Mouse (Mus musculus) midbrain, embryonic 13.5 days (tissue): Measurements from ENCODE around the gene Rfx3. TPM values are rescaled to one million over a fixed set of nuclear protein-coding genes. Genes with fewer than 3 reads are reported as not detected.

Experiments used
- ATAC-seq: fragments of 200-750 bp; cut with Nextera tagmentation; 2 replicates; pipeline ENCODE4 v1.8.0; 2017; ENCODE audit warnings: mild to moderate bottlenecking, moderate TSS enrichment, moderate library complexity
- H3K27ac ChIP-seq: fragments of 300-500 bp; sonication (generic); 2 replicates; pipeline ENCODE4 v1.5.1; 2015; ENCODE audit warnings: inconsistent platforms, mild to moderate bottlenecking, moderate library complexity
- H3K27me3 ChIP-seq: fragments of 300-500 bp; sonication (generic); 2 replicates; pipeline ENCODE4 v1.6.1; 2015; ENCODE audit warnings: mild to moderate bottlenecking, inconsistent platforms
- H3K36me3 ChIP-seq: fragments of 300-500 bp; sonication (generic); 2 replicates; pipeline ENCODE4 v1.6.1; 2015; ENCODE audit warnings: mild to moderate bottlenecking, inconsistent platforms
- H3K4me1 ChIP-seq: fragments of 300-500 bp; sonication (generic); replicated peaks from 2 replicates; pipeline ENCODE4 v1.6.1; 2015; ENCODE audit warnings: inconsistent platforms
- H3K4me2 ChIP-seq: fragments of 300-500 bp; sonication (generic); replicated peaks from 2 replicates; pipeline ENCODE4 v1.6.1; 2015; ENCODE audit warnings: moderate library complexity, mild to moderate bottlenecking, inconsistent platforms
- H3K4me3 ChIP-seq: fragments of 300-500 bp; sonication (generic); replicated peaks from 2 replicates; pipeline ENCODE4 v1.5.1; 2015; ENCODE audit warnings: mild to moderate bottlenecking, inconsistent platforms
- H3K9ac ChIP-seq: fragments of 300-500 bp; sonication (generic); replicated peaks from 2 replicates; pipeline ENCODE4 v1.6.1; 2015; ENCODE audit warnings: mild to moderate bottlenecking, inconsistent platforms
- H3K9me3 ChIP-seq: fragments of 300-500 bp; sonication (generic); 2 replicates; pipeline ENCODE4 v1.6.1; 2016; ENCODE audit warnings: mild to moderate bottlenecking, inconsistent platforms
- WGBS: fragments of 180-500 bp; shearing (Covaris S2); methylation state at CpG from one replicate; pipeline ENCODE4 v1.1.7; 2015; 5-methylcytosine and 5-hydroxymethylcytosine counted together
- polyA plus RNA-seq: library from polyadenylated mRNA; unstranded; fragments of >200 nt; fragmentation: Nextera tagmentation; extraction: Ambion mirVana; gene quantifications from 2 replicates; pipeline ENCODE4 v1.2.1, GENCODE M21; 2015

The Rfx3 gene
- polyA plus RNA-seq, 1 experiment from 2014 or later, result 36.1 TPM

GRCm38 (mm10) chr19:28002708-28003107, 8.3 kb downstream of the Rfx3 start:
- no peak overlapping the region for H3K27ac ChIP-seq
- H3K36me3 ChIP-seq, result no peaks in the 10 kb centered on the region
- H3K9ac ChIP-seq, result no peak overlapping the region
- H3K9me3 ChIP-seq, result no peaks in the 10 kb centered on the region
- no peak for ATAC-seq
- 88% methylated on average over 3 of the region's 3 CpGs for WGBS
- H3K4me3 ChIP-seq, result no peak overlapping the region
- H3K27me3 ChIP-seq, result no peaks in the 10 kb centered on the region
- H3K4me1 ChIP-seq, result peaks cover 13% of the 10 kb centered on the region; the same call in 1 of the 2 replicates
- H3K4me2 ChIP-seq, result no peak overlapping the region

GRCm38 (mm10) chr19:27992800-27993199, 18.2 kb downstream of the Rfx3 start:
- Histone ChIP-seq H3K4me3 (no peak overlapping the region), H3K9me3 (no peaks in the 10 kb centered on the region), H3K36me3 (no peaks in the 10 kb centered on the region), H3K9ac (no peak overlapping the region), H3K4me2 (no peak overlapping the region), H3K27ac (no peak overlapping the region), H3K4me1 (peaks cover 12% of the 10 kb centered on the region), H3K27me3 (no peaks in the 10 kb centered on the region)
- no peak for ATAC-seq
- 85% methylated on average over 7 of the region's 7 CpGs for WGBS

- peak; percentile 79 for ATAC-seq
- H3K4me1 ChIP-seq, result peaks cover 17% of the 10 kb centered on the region
- H3K27ac ChIP-seq, result no peak overlapping the region
- H3K4me3 ChIP-seq, result no peak overlapping the region
- no peak overlapping the region for H3K4me2 ChIP-seq
- no peak overlapping the region for H3K9ac ChIP-seq
- no peaks in the 10 kb centered on the region for H3K27me3 ChIP-seq
- WGBS, result 2% methylated on average over 3 of the region's 3 CpGs
- no peaks in the 10 kb centered on the region for H3K36me3 ChIP-seq
- no peaks in the 10 kb centered on the region for H3K9me3 ChIP-seq
These were observed 22.2 kb downstream of the Rfx3 start for GRCm38 (mm10) chr19:27988746-27989145.

- ATAC-seq, result no peak
- WGBS, result 92% methylated on average over 3 of the region's 3 CpGs
- Histone ChIP-seq H3K27me3 (no peaks in the 10 kb centered on the region), H3K4me1 (no peaks in the 10 kb centered on the region), H3K9ac (no peak overlapping the region), H3K4me2 (no peak overlapping the region), H3K27ac (no peak overlapping the region), H3K9me3 (no peaks in the 10 kb centered on the region), H3K4me3 (no peak overlapping the region), H3K36me3 (peaks cover 11% of the 10 kb centered on the region; the same call in 1 of the 2 replicates)
These were observed 43.4 kb downstream of the Rfx3 start for GRCm38 (mm10) chr19:27967590-27967989.

GRCm38 (mm10) chr19:27961271-27961670, 49.7 kb downstream of the Rfx3 start:
- no peaks in the 10 kb centered on the region for H3K27me3 ChIP-seq
- no peak for ATAC-seq
- H3K9ac ChIP-seq, result no peak overlapping the region
- WGBS, result 90% methylated on average over 3 of the region's 3 CpGs
- no peak overlapping the region for H3K4me2 ChIP-seq
- H3K4me3 ChIP-seq, result no peak overlapping the region
- no peak overlapping the region for H3K27ac ChIP-seq
- H3K36me3 ChIP-seq, result peaks cover 5% of the 10 kb centered on the region; the same call in 1 of the 2 replicates
- H3K9me3 ChIP-seq, result no peaks in the 10 kb centered on the region
- H3K4me1 ChIP-seq, result no peaks in the 10 kb centered on the region

GRCm38 (mm10) chr19:27935453-27935852, 75.5 kb downstream of the Rfx3 start:
- Histone ChIP-seq H3K27ac (0 out of 2 replicates have a peak overlapping the region, but pooled peaks have one; percentile 14), H3K4me1 (peaks cover 13% of the 10 kb centered on the region), H3K9me3 (no peaks in the 10 kb centered on the region), H3K4me2 (no peak overlapping the region), H3K36me3 (no peaks in the 10 kb centered on the region), H3K27me3 (no peaks in the 10 kb centered on the region), H3K9ac (no peak overlapping the region), H3K4me3 (no peak overlapping the region)
- whole genome bisulfite sequencing, result 56% methylated on average over 3 of the region's 3 CpGs
- ATAC-seq, result no peak

- H3K27ac ChIP-seq, result no peak overlapping the region
- no peaks in the 10 kb centered on the region for H3K27me3 ChIP-seq
- H3K9ac ChIP-seq, result no peak overlapping the region
- H3K36me3 ChIP-seq, result no peaks in the 10 kb centered on the region
- H3K4me1 ChIP-seq, result peaks cover 11% of the 10 kb centered on the region
- WGBS, result 96% methylated on average over 2 of the region's 2 CpGs
- no peak for ATAC-seq
- H3K4me3 ChIP-seq, result no peak overlapping the region
- H3K9me3 ChIP-seq, result no peaks in the 10 kb centered on the region
- H3K4me2 ChIP-seq, result no peak overlapping the region
These were observed 79.8 kb downstream of the Rfx3 start for GRCm38 (mm10) chr19:27931136-27931535.

GRCm38 (mm10) chr19:27926378-27926777, 84.6 kb downstream of the Rfx3 start:
- no peak overlapping the region for H3K4me2 ChIP-seq
- H3K36me3 ChIP-seq, result no peaks in the 10 kb centered on the region
- no peak overlapping the region for H3K27ac ChIP-seq
- 93% methylated on average over 3 of the region's 3 CpGs for WGBS
- ATAC-seq, result no peak
- H3K9ac ChIP-seq, result no peak overlapping the region
- no peaks in the 10 kb centered on the region for H3K4me1 ChIP-seq
- no peaks in the 10 kb centered on the region for H3K9me3 ChIP-seq
- no peaks in the 10 kb centered on the region for H3K27me3 ChIP-seq
- H3K4me3 ChIP-seq, result no peak overlapping the region

- Histone ChIP-seq H3K9ac (no peak overlapping the region), H3K36me3 (no peaks in the 10 kb centered on the region), H3K27ac (no peak overlapping the region), H3K9me3 (no peaks in the 10 kb centered on the region), H3K4me3 (no peak overlapping the region), H3K27me3 (no peaks in the 10 kb centered on the region), H3K4me2 (no peak overlapping the region), H3K4me1 (peaks cover 7% of the 10 kb centered on the region; the same call in 1 of the 2 replicates)
- 60% methylated on average over 2 of the region's 2 CpGs for WGBS
- ATAC-seq, result no peak
These were observed 91.9 kb downstream of the Rfx3 start for GRCm38 (mm10) chr19:27919040-27919439.

- Histone ChIP-seq H3K27ac (no peak overlapping the region), H3K9me3 (no peaks in the 10 kb centered on the region), H3K4me1 (peaks cover 7% of the 10 kb centered on the region; the same call in 1 of the 2 replicates), H3K4me2 (no peak overlapping the region), H3K9ac (no peak overlapping the region), H3K4me3 (no peak overlapping the region), H3K27me3 (no peaks in the 10 kb centered on the region), H3K36me3 (no peaks in the 10 kb centered on the region)
- no peak for ATAC-seq
- WGBS, result 48% methylated on average over 2 of the region's 2 CpGs
These were observed 94.5 kb downstream of the Rfx3 start for GRCm38 (mm10) chr19:27916446-27916845.

- WGBS, result 71% methylated on average over 5 of the region's 5 CpGs
- Histone ChIP-seq H3K9ac (no peak overlapping the region), H3K4me2 (no peak overlapping the region), H3K4me1 (peaks cover 15% of the 10 kb centered on the region), H3K27ac (no peak overlapping the region), H3K9me3 (no peaks in the 10 kb centered on the region), H3K27me3 (no peaks in the 10 kb centered on the region), H3K36me3 (0 out of 2 replicates have a peak, but pooled peaks cover 3% of the 10 kb centered on the region), H3K4me3 (no peak overlapping the region)
- no peak for ATAC-seq
These were observed 104.0 kb downstream of the Rfx3 start for GRCm38 (mm10) chr19:27906976-27907375.

- Histone ChIP-seq H3K27me3 (no peaks in the 10 kb centered on the region), H3K4me2 (no peak overlapping the region), H3K4me3 (no peak overlapping the region), H3K9ac (no peak overlapping the region), H3K4me1 (peaks cover 15% of the 10 kb centered on the region), H3K36me3 (0 out of 2 replicates have a peak, but pooled peaks cover 3% of the 10 kb centered on the region), H3K9me3 (no peaks in the 10 kb centered on the region), H3K27ac (no peak overlapping the region)
- no peak for ATAC-seq
- WGBS, result 93% methylated on average over 9 of the region's 9 CpGs
These were observed 105.0 kb downstream of the Rfx3 start for GRCm38 (mm10) chr19:27905976-27906375.

- Histone ChIP-seq H3K27ac (no peak overlapping the region), H3K27me3 (no peaks in the 10 kb centered on the region), H3K4me3 (no peak overlapping the region), H3K4me2 (no peak overlapping the region), H3K9ac (no peak overlapping the region), H3K36me3 (peaks cover 6% of the 10 kb centered on the region; the same call in 1 of the 2 replicates), H3K4me1 (peaks cover 15% of the 10 kb centered on the region), H3K9me3 (no peaks in the 10 kb centered on the region)
- WGBS, result 60% methylated on average over 1 of the region's 1 CpGs
- ATAC-seq, result no peak
These were observed 105.8 kb downstream of the Rfx3 start for GRCm38 (mm10) chr19:27905172-27905571.
